Mouse (Mus musculus) intestine, embryonic 15.5 days (tissue): ENCODE measurements at regions not wholly inside any gene's neighbourhood (a gene's known extent, or its start where the extent isn't known, plus 50 kb on each side); places are given as distances from the start of the nearest gene placed in this dataset.
A peak's percentile ranks its signal among the peaks of the same experiment; 100 is the strongest.

Experiments
- ATAC-seq: fragments of 200-750 bp; cut with Nextera tagmentation; 2 replicates; pipeline ENCODE4 v1.8.0; 2017; ENCODE audit warnings: moderate TSS enrichment, moderate library complexity
- H3K27ac ChIP-seq: fragments of 300-500 bp; sonication (generic); 2 replicates; pipeline ENCODE4 v1.5.1; 2015; ENCODE audit warnings: mild to moderate bottlenecking, inconsistent platforms
- H3K27me3 ChIP-seq: fragments of 300-500 bp; sonication (generic); replicated peaks from 2 replicates; pipeline ENCODE4 v1.6.1; 2015; ENCODE audit warnings: inconsistent platforms
- H3K36me3 ChIP-seq: fragments of 300-500 bp; sonication (generic); 2 replicates; pipeline ENCODE4 v1.6.1; 2015; ENCODE audit warnings: inconsistent platforms
- H3K4me1 ChIP-seq: fragments of 300-500 bp; sonication (generic); replicated peaks from 2 replicates; pipeline ENCODE4 v1.6.1; 2015; ENCODE audit warnings: inconsistent platforms
- H3K4me2 ChIP-seq: fragments of 300-500 bp; sonication (generic); replicated peaks from 2 replicates; pipeline ENCODE4 v1.6.1; 2015; ENCODE audit warnings: mild to moderate bottlenecking, inconsistent platforms
- H3K4me3 ChIP-seq: fragments of 300-500 bp; sonication (generic); replicated peaks from 2 replicates; pipeline ENCODE4 v1.5.1; 2015; ENCODE audit warnings: inconsistent platforms
- H3K9ac ChIP-seq: fragments of 300-500 bp; sonication (generic); 2 replicates; pipeline ENCODE4 v1.6.1; 2015; ENCODE audit warnings: inconsistent platforms
- H3K9me3 ChIP-seq: fragments of 300-500 bp; sonication (generic); 2 replicates; pipeline ENCODE4 v1.6.1; 2016; ENCODE audit warnings: inconsistent platforms
- WGBS: fragments of 180-500 bp; shearing (Covaris S2); methylation state at CpG from one replicate; pipeline ENCODE4 v1.1.7; 2015; 5-methylcytosine and 5-hydroxymethylcytosine counted together

GRCm38 (mm10) chr14:99366281-99366987, 67.9 kb downstream of the Klf5 start:
- H3K9me3 ChIP-seq, result no peaks in the 10 kb centered on the region
- H3K4me3 ChIP-seq, result no peak overlapping the region
- peaks cover 2% of the 10 kb centered on the region; the same call in 1 of the 2 replicates for H3K4me1 ChIP-seq
- H3K4me2 ChIP-seq, result peak overlapping the region; percentile 47
- no peaks in the 10 kb centered on the region for H3K27me3 ChIP-seq
- peak overlapping the region; percentile 9; the same call in 1 of the 2 replicates for H3K27ac ChIP-seq
- 52% methylated on average over 21 of the region's 21 CpGs for WGBS
- no peak overlapping the region for H3K9ac ChIP-seq
- peak; percentile 88 for ATAC-seq
- H3K36me3 ChIP-seq, result no peaks in the 10 kb centered on the region

- Histone ChIP-seq H3K27me3 (no peaks in the 10 kb centered on the region), H3K4me2 (no peak overlapping the region), H3K9ac (no peak overlapping the region), H3K27ac (no peak overlapping the region), H3K4me1 (peaks cover 2% of the 10 kb centered on the region; the same call in 1 of the 2 replicates), H3K9me3 (no peaks in the 10 kb centered on the region), H3K36me3 (no peaks in the 10 kb centered on the region), H3K4me3 (no peak overlapping the region)
- ATAC-seq, result no peak
- WGBS, result 57% methylated on average over 11 of the region's 11 CpGs
Measured at GRCm38 (mm10) chr14:99366996-99367555, 68.6 kb downstream of the Klf5 start.

- Histone ChIP-seq H3K27ac (no peak overlapping the region), H3K4me3 (no peak overlapping the region), H3K9ac (no peak overlapping the region), H3K4me1 (peaks cover 2% of the 10 kb centered on the region; the same call in 1 of the 2 replicates), H3K36me3 (no peaks in the 10 kb centered on the region), H3K27me3 (no peaks in the 10 kb centered on the region), H3K9me3 (no peaks in the 10 kb centered on the region), H3K4me2 (no peak overlapping the region)
- WGBS, result 86% methylated on average over 5 of the region's 5 CpGs
- no peak for ATAC-seq
Measured at GRCm38 (mm10) chr14:99369366-99369765, 70.9 kb downstream of the Klf5 start.

- 66% methylated on average over 4 of the region's 4 CpGs for WGBS
- no peak for ATAC-seq
- Histone ChIP-seq H3K9ac (no peak overlapping the region), H3K27ac (no peak overlapping the region), H3K4me1 (no peaks in the 10 kb centered on the region), H3K9me3 (no peaks in the 10 kb centered on the region), H3K27me3 (no peaks in the 10 kb centered on the region), H3K36me3 (no peaks in the 10 kb centered on the region), H3K4me3 (no peak overlapping the region), H3K4me2 (no peak overlapping the region)
Measured at GRCm38 (mm10) chr14:99373682-99374081, 75.2 kb downstream of the Klf5 start.

- ATAC-seq, result peak; percentile 39
- 51% methylated on average over 5 of the region's 5 CpGs for WGBS
Measured at GRCm38 (mm10) chr14:99375040-99375610, 76.6 kb downstream of the Klf5 start.

GRCm38 (mm10) chr14:99376652-99377502, 78.4 kb downstream of the Klf5 start:
- Histone ChIP-seq H3K9ac (no peak overlapping the region), H3K9me3 (no peaks in the 10 kb centered on the region), H3K27ac (no peak overlapping the region), H3K4me2 (no peak overlapping the region), H3K27me3 (no peaks in the 10 kb centered on the region), H3K4me3 (no peak overlapping the region), H3K4me1 (no peaks in the 10 kb centered on the region), H3K36me3 (no peaks in the 10 kb centered on the region)
- no peak for ATAC-seq
- 75% methylated on average over 11 of the region's 11 CpGs for WGBS

More at GRCm38 (mm10) chr14:99375040-99375610, 76.6 kb downstream of the Klf5 start:
- Histone ChIP-seq H3K4me3 (no peak overlapping the region), H3K4me2 (no peak overlapping the region), H3K9ac (no peak overlapping the region), H3K27me3 (no peaks in the 10 kb centered on the region), H3K27ac (no peak overlapping the region), H3K9me3 (no peaks in the 10 kb centered on the region), H3K36me3 (no peaks in the 10 kb centered on the region), H3K4me1 (no peaks in the 10 kb centered on the region)

- Histone ChIP-seq H3K27ac (no peak overlapping the region), H3K4me2 (no peak overlapping the region), H3K4me3 (no peak overlapping the region), H3K4me1 (no peaks in the 10 kb centered on the region), H3K9ac (no peak overlapping the region), H3K27me3 (no peaks in the 10 kb centered on the region), H3K9me3 (no peaks in the 10 kb centered on the region), H3K36me3 (no peaks in the 10 kb centered on the region)
- WGBS, result 76% methylated on average over 10 of the region's 10 CpGs
- ATAC-seq, result no peak
Measured at GRCm38 (mm10) chr14:99381262-99382017, 82.9 kb downstream of the Klf5 start.

GRCm38 (mm10) chr14:99382051-99382450, 83.6 kb downstream of the Klf5 start:
- H3K36me3 ChIP-seq, result no peaks in the 10 kb centered on the region
- no peaks in the 10 kb centered on the region for H3K27me3 ChIP-seq
- H3K4me2 ChIP-seq, result no peak overlapping the region
- H3K9me3 ChIP-seq, result no peaks in the 10 kb centered on the region
- no peak overlapping the region for H3K4me3 ChIP-seq
- H3K27ac ChIP-seq, result no peak overlapping the region
- ATAC-seq, result peak; percentile 85
- no peak overlapping the region for H3K9ac ChIP-seq
- 69% methylated on average over 5 of the region's 5 CpGs for WGBS
- no peaks in the 10 kb centered on the region for H3K4me1 ChIP-seq

GRCm38 (mm10) chr14:99383170-99383569, 84.7 kb downstream of the Klf5 start:
- H3K36me3 ChIP-seq, result no peaks in the 10 kb centered on the region
- no peak overlapping the region for H3K4me2 ChIP-seq
- no peak for ATAC-seq
- no peaks in the 10 kb centered on the region for H3K27me3 ChIP-seq
- H3K4me3 ChIP-seq, result no peak overlapping the region
- 93% methylated on average over 6 of the region's 6 CpGs for WGBS
- no peaks in the 10 kb centered on the region for H3K9me3 ChIP-seq
- H3K4me1 ChIP-seq, result no peaks in the 10 kb centered on the region
- no peak overlapping the region for H3K9ac ChIP-seq
- no peak overlapping the region for H3K27ac ChIP-seq

- H3K4me1 ChIP-seq, result no peaks in the 10 kb centered on the region
- H3K9me3 ChIP-seq, result no peaks in the 10 kb centered on the region
- no peaks in the 10 kb centered on the region for H3K27me3 ChIP-seq
- no peak overlapping the region for H3K4me3 ChIP-seq
- H3K4me2 ChIP-seq, result no peak overlapping the region
- ATAC-seq, result no peak
- no peak overlapping the region for H3K9ac ChIP-seq
- H3K27ac ChIP-seq, result no peak overlapping the region
- no peaks in the 10 kb centered on the region for H3K36me3 ChIP-seq
- 95% methylated on average over 6 of the region's 6 CpGs for WGBS
Measured at GRCm38 (mm10) chr14:99387581-99387980, 89.1 kb downstream of the Klf5 start.

- Histone ChIP-seq H3K9me3 (no peaks in the 10 kb centered on the region), H3K27ac (no peak overlapping the region), H3K9ac (no peak overlapping the region), H3K4me2 (no peak overlapping the region), H3K27me3 (no peaks in the 10 kb centered on the region), H3K36me3 (no peaks in the 10 kb centered on the region), H3K4me3 (no peak overlapping the region), H3K4me1 (no peaks in the 10 kb centered on the region)
- WGBS, result 76% methylated on average over 5 of the region's 5 CpGs
- no peak for ATAC-seq
Measured at GRCm38 (mm10) chr14:99389306-99389705, 90.8 kb downstream of the Klf5 start.

- Histone ChIP-seq H3K27me3 (no peaks in the 10 kb centered on the region), H3K9ac (no peak overlapping the region), H3K4me2 (no peak overlapping the region), H3K36me3 (no peaks in the 10 kb centered on the region), H3K9me3 (no peaks in the 10 kb centered on the region), H3K27ac (no peak overlapping the region), H3K4me3 (no peak overlapping the region), H3K4me1 (no peaks in the 10 kb centered on the region)
- WGBS, result 88% methylated on average over 7 of the region's 7 CpGs
- ATAC-seq, result no peak
Measured at GRCm38 (mm10) chr14:99391700-99392099, 93.2 kb downstream of the Klf5 start.
